Mouse (Mus musculus): ENCODE measurements around the gene Txndc12. TPM values are rescaled to one million over a fixed set of nuclear protein-coding genes. Genes with fewer than 3 reads are reported as not detected.
A peak's percentile ranks its signal among the peaks of the same experiment; 100 is the strongest.

The Txndc12 gene
- polyA plus RNA-seq, 1 experiment from 2014 or later = 79.6 TPM

DNA sequence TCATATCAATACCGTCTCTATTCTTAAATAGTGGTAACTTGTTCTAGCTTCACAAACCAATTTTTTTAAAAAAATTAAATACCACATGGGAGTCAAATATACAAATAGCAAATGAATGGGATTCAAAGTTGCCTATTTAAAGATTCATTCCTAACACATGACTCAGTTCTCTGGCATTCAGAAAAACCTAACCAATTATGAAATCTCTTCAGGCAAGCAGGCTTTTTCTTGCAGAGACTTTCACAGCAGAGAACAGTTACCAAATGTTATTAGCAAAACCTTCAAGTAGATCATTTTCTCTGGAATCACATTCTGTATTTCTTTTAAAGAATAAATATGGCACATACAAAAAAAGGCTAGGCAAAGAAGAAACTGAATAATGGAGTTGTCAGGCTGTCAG is 3.7 kb upstream of the Txndc12 start:
- no peak for ATAC-seq
- 91% methylated on average over 1 of the region's 1 CpGs for WGBS
- no peaks in the 10 kb centered on the region for H3K27me3 ChIP-seq

DNA sequence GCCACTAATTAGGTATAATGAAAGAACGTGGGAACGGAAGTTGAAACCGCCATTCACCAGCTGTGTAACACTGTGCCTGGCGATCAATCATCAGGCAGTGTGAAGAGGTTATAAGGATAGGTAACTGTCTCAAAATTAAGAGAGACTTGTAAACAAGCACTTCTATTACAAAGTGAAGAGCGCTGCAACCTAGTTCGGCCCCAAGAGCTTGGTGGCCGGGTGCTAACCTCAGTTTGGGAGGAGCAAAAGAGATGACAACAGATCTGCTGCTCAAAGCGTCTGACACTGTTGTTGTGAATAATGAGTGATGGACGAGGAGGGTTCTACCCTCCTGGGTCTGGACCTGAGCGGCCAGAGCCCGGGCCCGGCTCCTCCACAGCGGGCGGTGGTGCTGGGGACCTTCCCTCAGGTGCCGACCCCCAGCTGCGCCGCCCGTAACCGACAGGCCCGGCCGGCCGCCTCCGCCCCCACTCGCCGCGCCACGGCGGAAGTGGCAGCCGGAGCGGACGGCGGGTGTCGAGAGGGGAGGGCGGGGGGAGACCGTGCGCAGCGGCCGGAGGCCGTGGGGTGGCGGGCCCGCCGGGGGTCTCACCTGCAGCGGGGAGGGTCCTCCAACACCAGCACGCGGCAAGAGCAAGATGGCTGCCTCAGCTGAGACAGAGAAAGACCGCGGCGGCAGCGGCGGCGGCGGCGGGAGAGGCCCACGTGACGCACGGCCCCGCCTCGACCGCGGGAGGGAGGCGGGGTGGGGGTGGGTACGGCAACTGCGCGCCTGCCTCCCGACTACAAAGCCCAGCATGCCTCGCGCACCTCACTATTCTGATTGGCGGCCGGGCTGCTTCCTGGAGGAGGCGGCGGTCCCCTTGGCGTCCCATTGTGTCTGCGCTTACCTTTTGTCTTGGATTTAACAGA is 1.2 kb upstream of the Txndc12 start, which contains the start of gene Btf3l4:
Gene Btf3l4 (minus strand): TSS at position 699 of the 912 bp plus-strand sequence.
- peak; percentile 95 for ATAC-seq
- under 1% methylated on average over 73 of the region's 73 CpGs for WGBS
- no peaks in the 10 kb centered on the region for H3K9me3 ChIP-seq

More for the DNA sequence above, 3.7 kb upstream of the Txndc12 start:
- H3K4me2 ChIP-seq (replicated peaks) = peak overlapping the region; percentile 32
- H3K27ac ChIP-seq = no peak overlapping the region
- H3K9me3 ChIP-seq = no peaks in the 10 kb centered on the region
- 0 out of 2 replicates have a peak overlapping the region, but pooled peaks have one; percentile 6 for H3K4me3 ChIP-seq (replicated peaks)
- peaks cover 29% of the 10 kb centered on the region for H3K4me1 ChIP-seq (replicated peaks)
- H3K36me3 ChIP-seq = peaks cover 37% of the 10 kb centered on the region
- no peak overlapping the region for H3K9ac ChIP-seq (replicated peaks)

DNA sequence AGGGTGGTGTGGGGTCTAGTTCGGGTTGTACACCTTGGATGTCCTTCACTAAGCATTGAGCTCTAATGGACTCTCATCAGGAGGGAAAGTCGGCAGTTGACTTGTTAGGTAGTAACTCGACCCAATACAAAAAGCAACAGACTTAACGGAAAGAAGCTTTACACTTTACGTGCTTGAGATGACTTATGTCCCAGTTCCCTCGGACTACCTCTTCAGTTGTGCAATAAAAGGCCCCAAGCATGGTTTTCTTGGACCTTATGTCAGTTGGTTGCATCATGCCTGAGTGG is 630 bp upstream of the Txndc12 start:
- under 1% methylated on average over 6 of the region's 6 CpGs for WGBS
- ATAC-seq = no peak
- Histone ChIP-seq H3K4me2 (replicated peaks) (peak overlapping the region; percentile 85), H3K4me3 (replicated peaks) (peak overlapping the region; percentile 55), H3K4me1 (replicated peaks) (peaks cover 43% of the 10 kb centered on the region), H3K27me3 (no peaks in the 10 kb centered on the region), H3K27ac (peak overlapping the region; percentile 99), H3K9me3 (no peaks in the 10 kb centered on the region), H3K9ac (replicated peaks) (peak overlapping the region; percentile 90), H3K36me3 (peaks cover 14% of the 10 kb centered on the region)

More for the DNA sequence above, 1.2 kb upstream of the Txndc12 start, which contains the start of gene Btf3l4:
- peak within 1 kb of the TSS; percentile 85 for H3K4me2 ChIP-seq (replicated peaks)
- H3K9ac ChIP-seq (replicated peaks) = peak within 1 kb of the TSS; percentile 92
- peak within 1 kb of the TSS; percentile 55 for H3K4me3 ChIP-seq (replicated peaks)
- H3K27ac ChIP-seq = peak within 1 kb of the TSS; percentile 99
- no peaks in the 10 kb centered on the region for H3K27me3 ChIP-seq
- peaks cover 43% of the 10 kb centered on the region for H3K4me1 ChIP-seq (replicated peaks)
- H3K36me3 ChIP-seq = peaks cover 20% of the 10 kb centered on the region

- Histone ChIP-seq H3K9ac (replicated peaks) (peak overlapping the region; percentile 80), H3K4me3 (replicated peaks) (peak overlapping the region; percentile 55), H3K4me1 (replicated peaks) (peaks cover 43% of the 10 kb centered on the region), H3K27me3 (no peaks in the 10 kb centered on the region), H3K27ac (peak overlapping the region; percentile 99), H3K4me2 (replicated peaks) (peak overlapping the region; percentile 85), H3K36me3 (peaks cover 4% of the 10 kb centered on the region), H3K9me3 (no peaks in the 10 kb centered on the region)
- no peak for ATAC-seq
- WGBS = 1% methylated on average over 15 of the region's 15 CpGs
Measured at GRCm38 (mm10) chr4:108834971-108835311, 540 bp downstream of the Txndc12 start.

DNA sequence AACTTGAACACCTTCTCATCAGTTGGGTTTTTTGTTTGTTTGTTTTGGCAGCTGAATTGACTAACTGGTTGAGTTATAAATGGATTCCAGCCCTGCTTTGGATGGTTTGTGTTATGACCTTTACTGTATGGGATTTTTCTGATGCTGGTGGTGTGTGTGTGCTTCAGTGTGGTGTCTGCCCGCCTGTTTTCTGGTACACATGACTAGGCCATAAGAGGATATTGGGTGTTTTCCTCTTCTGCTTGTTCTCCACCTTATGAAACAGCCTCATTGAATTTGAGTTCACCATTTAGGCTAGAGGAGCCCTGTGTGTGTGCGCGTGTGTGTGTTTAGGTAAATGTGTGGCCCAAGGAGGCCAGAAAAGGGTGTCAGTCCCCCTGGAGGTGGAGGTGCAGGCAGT is 1.1 kb downstream of the Txndc12 start:
- Histone ChIP-seq H3K9me3 (no peaks in the 10 kb centered on the region), H3K36me3 (peaks cover 3% of the 10 kb centered on the region), H3K9ac (replicated peaks) (peak overlapping the region; percentile 80), H3K4me1 (replicated peaks) (peaks cover 38% of the 10 kb centered on the region), H3K4me3 (replicated peaks) (peak overlapping the region; percentile 55), H3K4me2 (replicated peaks) (peak overlapping the region; percentile 85), H3K27me3 (no peaks in the 10 kb centered on the region), H3K27ac (peak overlapping the region; percentile 99; the same call in 1 of the 2 replicates)
- no peak for ATAC-seq
- WGBS = 63% methylated on average over 3 of the region's 3 CpGs

- Histone ChIP-seq H3K36me3 (peaks cover 7% of the 10 kb centered on the region), H3K27me3 (no peaks in the 10 kb centered on the region), H3K9ac (replicated peaks) (no peak overlapping the region), H3K27ac (no peak overlapping the region), H3K4me3 (replicated peaks) (no peak overlapping the region), H3K4me1 (replicated peaks) (peaks cover 20% of the 10 kb centered on the region), H3K4me2 (replicated peaks) (no peak overlapping the region), H3K9me3 (no peaks in the 10 kb centered on the region)
- no peak for ATAC-seq
- WGBS = 95% methylated on average over 4 of the region's 4 CpGs
Measured at GRCm38 (mm10) chr4:108838031-108838430, 3.6 kb downstream of the Txndc12 start.

DNA sequence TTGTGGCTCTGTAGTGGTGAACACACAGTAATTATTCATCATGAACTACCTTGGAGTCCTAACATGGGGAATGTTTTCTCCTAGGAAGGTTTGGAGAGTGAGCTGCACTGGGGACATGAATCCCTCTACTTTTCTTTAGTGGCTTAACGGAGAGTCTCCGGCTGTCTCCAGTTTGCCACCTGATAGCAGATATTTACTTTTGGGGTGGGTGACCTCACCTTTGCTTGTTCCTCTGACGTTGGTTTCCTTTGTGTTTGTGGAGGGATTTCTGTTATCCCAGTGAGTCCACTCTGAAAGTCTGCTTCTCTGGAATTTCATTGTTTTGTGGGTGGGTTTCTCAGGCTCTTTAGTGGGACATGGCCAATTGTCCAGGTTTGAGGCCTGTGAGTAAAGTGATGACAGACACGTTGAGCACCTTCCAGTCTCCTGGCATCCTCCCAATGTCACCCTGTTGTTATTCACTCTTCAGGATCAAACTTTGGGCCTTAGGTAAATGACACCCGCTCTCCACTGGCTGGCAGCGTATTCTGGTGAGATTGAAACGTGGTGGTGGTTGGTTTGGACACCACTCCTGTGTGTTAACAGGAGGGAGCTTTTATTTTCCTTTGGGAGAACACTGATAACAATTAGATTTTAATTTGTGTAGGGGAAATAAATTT is 7.6 kb downstream of the Txndc12 start:
- no peaks in the 10 kb centered on the region for H3K9me3 ChIP-seq
- H3K9ac ChIP-seq (replicated peaks) = no peak overlapping the region
- ATAC-seq = no peak
- H3K4me1 ChIP-seq (replicated peaks) = peaks cover under 1% of the 10 kb centered on the region; the same call in 1 of the 2 replicates
- H3K4me3 ChIP-seq (replicated peaks) = no peak overlapping the region
- H3K36me3 ChIP-seq = peaks cover 7% of the 10 kb centered on the region
- H3K4me2 ChIP-seq (replicated peaks) = no peak overlapping the region
- no peak overlapping the region for H3K27ac ChIP-seq
- WGBS = 94% methylated on average over 7 of the region's 7 CpGs
- H3K27me3 ChIP-seq = no peaks in the 10 kb centered on the region

DNA sequence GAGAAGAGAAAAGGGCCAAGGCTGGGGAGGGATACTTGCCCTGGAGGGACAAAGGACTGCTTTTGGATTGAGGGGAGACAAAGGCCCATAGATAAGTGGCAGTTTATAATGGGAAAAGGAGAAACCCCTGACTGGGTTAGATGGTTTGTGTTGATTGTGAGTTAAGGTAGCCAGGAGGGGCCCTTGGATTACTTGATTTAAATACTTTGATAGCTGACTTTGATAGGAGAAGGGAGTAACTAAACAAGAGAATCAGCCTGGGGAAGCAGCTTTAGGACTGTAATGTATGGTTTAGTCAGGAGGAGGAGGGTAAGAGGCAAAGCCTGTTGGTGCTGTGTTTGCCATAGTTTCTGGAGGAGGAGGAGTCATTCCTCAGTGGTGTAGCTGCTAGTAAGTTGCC is 8.9 kb downstream of the Txndc12 start:
- Histone ChIP-seq H3K36me3 (peaks cover 7% of the 10 kb centered on the region), H3K4me1 (replicated peaks) (peaks cover 5% of the 10 kb centered on the region), H3K4me2 (replicated peaks) (no peak overlapping the region), H3K9ac (replicated peaks) (no peak overlapping the region), H3K9me3 (no peaks in the 10 kb centered on the region), H3K27me3 (no peaks in the 10 kb centered on the region), H3K27ac (no peak overlapping the region), H3K4me3 (replicated peaks) (no peak overlapping the region)
- ATAC-seq = no peak

DNA sequence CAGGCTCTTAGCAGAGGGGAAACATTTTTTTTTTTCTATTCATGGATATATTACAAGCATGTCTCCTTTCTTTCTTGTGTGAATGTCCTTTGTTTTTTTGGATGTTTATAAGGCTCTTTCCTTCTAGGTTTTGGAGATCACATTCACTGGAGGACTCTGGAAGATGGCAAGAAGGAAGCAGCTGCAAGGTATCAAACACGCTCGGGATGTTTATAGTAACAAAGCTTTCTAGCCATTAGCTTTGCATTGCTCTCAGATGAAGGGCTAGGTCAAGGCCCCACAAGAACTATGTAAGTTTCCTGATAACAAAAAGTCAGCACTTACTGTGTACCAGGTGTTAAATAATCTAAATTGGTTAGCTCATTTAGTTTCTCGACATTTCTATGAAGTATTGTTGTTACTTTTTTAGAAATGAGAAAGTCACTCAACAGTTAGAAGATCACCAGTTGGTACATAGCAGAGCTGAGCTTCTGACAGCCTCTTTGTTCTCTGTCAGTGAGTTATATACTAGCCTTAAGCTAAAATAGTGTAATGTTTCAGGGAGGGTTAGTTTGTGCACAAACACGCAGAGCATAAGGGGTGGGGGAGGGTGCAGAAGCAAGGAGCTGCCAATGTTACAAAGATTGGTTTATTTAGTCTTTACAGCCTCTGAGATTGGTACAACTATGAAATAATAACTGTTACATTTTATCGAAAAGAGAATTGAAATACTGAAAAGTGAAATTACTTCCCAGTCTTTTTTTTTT is 11.6 kb downstream of the Txndc12 start:
- H3K4me3 ChIP-seq (replicated peaks) = no peak overlapping the region
- H3K4me1 ChIP-seq (replicated peaks) = peaks cover 23% of the 10 kb centered on the region
- no peak overlapping the region for H3K9ac ChIP-seq (replicated peaks)
- H3K27ac ChIP-seq = no peak overlapping the region
- 0 out of 2 replicates have a peak, but pooled peaks cover 4% of the 10 kb centered on the region for H3K36me3 ChIP-seq
- no peaks in the 10 kb centered on the region for H3K9me3 ChIP-seq
- ATAC-seq = no peak
- no peaks in the 10 kb centered on the region for H3K27me3 ChIP-seq
- 95% methylated on average over 5 of the region's 5 CpGs for WGBS
- no peak overlapping the region for H3K4me2 ChIP-seq (replicated peaks)

DNA sequence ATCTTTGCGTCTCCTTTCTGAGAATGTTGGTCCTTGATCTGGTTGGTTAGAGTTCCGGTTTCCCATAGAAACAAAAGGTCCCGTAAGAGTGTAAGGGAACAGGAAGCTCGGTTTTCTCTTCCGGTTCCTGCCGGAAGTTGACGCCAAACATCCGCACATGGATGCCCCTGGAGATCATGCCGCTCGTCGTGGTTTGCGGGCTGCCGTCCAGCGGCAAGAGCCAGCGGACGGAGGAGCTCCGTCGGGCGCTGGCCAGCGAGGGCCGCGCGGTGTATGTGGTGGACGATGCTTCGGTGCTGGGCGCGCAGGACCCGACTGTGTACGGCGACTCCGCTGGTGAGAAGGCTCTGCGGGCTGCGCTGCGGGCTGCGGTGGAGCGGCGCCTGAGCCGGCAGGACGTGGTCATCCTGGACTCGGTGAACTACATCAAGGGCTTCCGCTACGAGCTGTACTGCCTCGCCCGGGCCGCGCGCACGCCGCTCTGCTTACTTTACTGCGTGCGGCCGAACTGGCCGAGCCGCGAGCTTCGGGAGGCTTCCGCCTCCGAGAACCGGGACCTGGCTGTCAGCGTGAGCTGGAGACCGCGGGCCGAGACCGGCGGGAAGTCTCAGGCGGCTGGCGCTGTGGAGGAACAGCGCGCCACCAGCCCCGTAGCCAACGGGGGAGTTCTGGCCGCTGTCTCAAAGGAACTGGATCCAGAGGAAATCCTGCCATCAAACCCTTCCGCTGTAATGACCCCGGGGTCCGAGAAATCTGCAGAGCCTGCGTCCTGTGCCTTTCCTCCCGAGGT is 13.5 kb downstream of the Txndc12 start, which contains the start of gene Kti12:
Gene Kti12 (plus strand): TSS at position 71 of the 790 bp plus-strand sequence.
- peak within 1 kb of the TSS; percentile 89 for H3K9ac ChIP-seq (replicated peaks)
- no peaks in the 10 kb centered on the region for H3K9me3 ChIP-seq
- H3K4me2 ChIP-seq (replicated peaks) = peak within 1 kb of the TSS; percentile 99
- peak; percentile 94 for ATAC-seq
- peaks cover 4% of the 10 kb centered on the region; the same call in 1 of the 2 replicates for H3K36me3 ChIP-seq
- peaks cover 26% of the 10 kb centered on the region for H3K4me1 ChIP-seq (replicated peaks)
- no peaks in the 10 kb centered on the region for H3K27me3 ChIP-seq
- WGBS = under 1% methylated on average over 72 of the region's 77 CpGs
- H3K27ac ChIP-seq = peak within 1 kb of the TSS; percentile 86
- H3K4me3 ChIP-seq (replicated peaks) = peak within 1 kb of the TSS; percentile 96

DNA sequence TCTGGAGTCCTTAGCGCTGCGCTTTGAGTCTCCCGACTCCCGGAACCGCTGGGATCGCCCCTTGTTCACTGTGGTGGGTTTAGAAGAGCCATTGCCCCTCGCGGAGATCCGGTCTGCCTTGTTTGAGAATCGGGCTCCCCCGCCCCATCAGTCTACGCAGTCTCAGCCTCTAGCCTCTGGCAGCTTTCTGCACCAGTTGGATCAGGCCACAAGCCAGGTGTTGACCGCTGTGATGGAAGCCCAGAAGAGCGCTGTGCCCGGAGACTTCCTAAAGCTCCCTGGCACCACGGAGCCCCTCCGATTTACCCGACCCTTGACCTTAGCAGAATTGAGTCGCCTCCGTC is 14.1 kb downstream of the Txndc12 start, which contains the start of gene A730015C16Rik:
Gene A730015C16Rik (minus strand): TSS at position 115 of the 344 bp plus-strand sequence.
- H3K4me1 ChIP-seq (replicated peaks) = peaks cover 26% of the 10 kb centered on the region
- H3K4me2 ChIP-seq (replicated peaks) = peak within 1 kb of the TSS; percentile 99
- peak; percentile 53 for ATAC-seq

More for the DNA sequence above, 14.1 kb downstream of the Txndc12 start, which contains the start of gene A730015C16Rik:
- peaks cover 9% of the 10 kb centered on the region for H3K36me3 ChIP-seq
- H3K27ac ChIP-seq = peak within 1 kb of the TSS; percentile 86
- H3K9me3 ChIP-seq = no peaks in the 10 kb centered on the region
- no peaks in the 10 kb centered on the region for H3K27me3 ChIP-seq
- peak within 1 kb of the TSS; percentile 89 for H3K9ac ChIP-seq (replicated peaks)
- WGBS = 12% methylated on average over 20 of the region's 20 CpGs
- H3K4me3 ChIP-seq (replicated peaks) = peak within 1 kb of the TSS; percentile 96

Measured in midbrain, embryonic 13.5 days (tissue).